Mouse (Mus musculus): ENCODE data around the gene Mt2. TPM values are rescaled to one million over a fixed set of nuclear protein-coding genes. Genes with fewer than 3 reads are reported as not detected.

Mt2 gene
- polyA plus RNA-seq, 1 experiment from 2014 or later = 1,162 TPM

GRCm38 (mm10) chr8:94173848-94174403, 1.5 kb downstream of the Mt2 start:
- ATAC-seq (ENCODE audit: low read depth) = no peak
- H3K27ac ChIP-seq = peak overlapping the region; percentile 99
- H3K36me3 ChIP-seq = no peaks in the 10 kb centered on the region
- no peaks in the 10 kb centered on the region for H3K9me3 ChIP-seq (replicated peaks)
- peak overlapping the region; percentile 93 for H3K4me2 ChIP-seq
- H3K9ac ChIP-seq = peak overlapping the region; percentile 97
- 37% methylated on average over 11 of the region's 11 CpGs for WGBS (ENCODE audit: insufficient replicate concordance)
- H3K4me3 ChIP-seq (replicated peaks) = peak overlapping the region; percentile 88
- no peak for DNase-seq
- H3K27me3 ChIP-seq = peaks cover 11% of the 10 kb centered on the region
- peaks cover 72% of the 10 kb centered on the region for H3K4me1 ChIP-seq (replicated peaks)

- Histone ChIP-seq H3K4me3 (replicated peaks) (peak overlapping the region; percentile 88), H3K36me3 (peaks cover 3% of the 10 kb centered on the region; the same call in 1 of the 2 replicates), H3K4me1 (replicated peaks) (peaks cover 64% of the 10 kb centered on the region), H3K9me3 (replicated peaks) (no peaks in the 10 kb centered on the region), H3K4me2 (peak overlapping the region; percentile 93), H3K27me3 (peaks cover 11% of the 10 kb centered on the region), H3K27ac (peak overlapping the region; percentile 99), H3K9ac (peak overlapping the region; percentile 97)
- ATAC-seq (ENCODE audit: low read depth) (no peak), DNase-seq (no peak)
- 41% methylated on average over 7 of the region's 7 CpGs for WGBS (ENCODE audit: insufficient replicate concordance)
Observed at GRCm38 (mm10) chr8:94174619-94175213, 2.3 kb downstream of the Mt2 start.

- no peak for ATAC-seq (ENCODE audit: low read depth)
- Histone ChIP-seq H3K4me3 (replicated peaks) (peak overlapping the region; percentile 80), H3K9me3 (replicated peaks) (no peaks in the 10 kb centered on the region), H3K36me3 (peaks cover 17% of the 10 kb centered on the region), H3K27ac (peak overlapping the region; percentile 95), H3K9ac (peak overlapping the region; percentile 93), H3K4me1 (replicated peaks) (peaks cover 68% of the 10 kb centered on the region), H3K27me3 (peaks cover 11% of the 10 kb centered on the region), H3K4me2 (peak overlapping the region; percentile 90)
- WGBS (ENCODE audit: insufficient replicate concordance) = 47% methylated on average over 7 of the region's 7 CpGs
- DNase-seq = no peak
Observed at GRCm38 (mm10) chr8:94177716-94178390, 5.4 kb downstream of the Mt2 start.

GRCm38 (mm10) chr8:94178857-94179712, 6.6 kb downstream of the Mt2 start, which contains the start of gene Mt1:
Mt1 (plus strand) TSS chr8:94179082.
- Histone ChIP-seq H3K4me1 (replicated peaks) (peaks cover 76% of the 10 kb centered on the region), H3K36me3 (peaks cover 17% of the 10 kb centered on the region), H3K4me2 (peak within 1 kb of the TSS; percentile 90), H3K27me3 (peaks cover 16% of the 10 kb centered on the region), H3K9me3 (replicated peaks) (no peaks in the 10 kb centered on the region), H3K9ac (peak within 1 kb of the TSS; percentile 93), H3K4me3 (replicated peaks) (peak within 1 kb of the TSS; percentile 80), H3K27ac (peak within 1 kb of the TSS; percentile 95)
- ATAC-seq (ENCODE audit: low read depth) = peak; percentile 91
- under 1% methylated on average over 50 of the region's 50 CpGs for WGBS (ENCODE audit: insufficient replicate concordance)
- DNase-seq = peak; percentile 100

GRCm38 (mm10) chr8:94179713-94180560, 7.5 kb downstream of the Mt2 start:
- Histone ChIP-seq H3K27me3 (peaks cover 21% of the 10 kb centered on the region), H3K36me3 (peaks cover 17% of the 10 kb centered on the region), H3K4me1 (replicated peaks) (peaks cover 76% of the 10 kb centered on the region), H3K9ac (peak overlapping the region; percentile 93), H3K9me3 (replicated peaks) (no peaks in the 10 kb centered on the region), H3K4me2 (peak overlapping the region; percentile 90), H3K4me3 (replicated peaks) (peak overlapping the region; percentile 80), H3K27ac (peak overlapping the region; percentile 95)
- WGBS (ENCODE audit: insufficient replicate concordance) = 4% methylated on average over 25 of the region's 25 CpGs
- ATAC-seq (ENCODE audit: low read depth) = no peak
- peak; percentile 64 for DNase-seq

GRCm38 (mm10) chr8:94180561-94180908, 8.1 kb downstream of the Mt2 start:
- peaks cover 76% of the 10 kb centered on the region for H3K4me1 ChIP-seq (replicated peaks)

GRCm38 (mm10) chr8:94182055-94182929, 9.8 kb downstream of the Mt2 start:
- DNase-seq = no peak
- WGBS (ENCODE audit: insufficient replicate concordance) = 57% methylated on average over 13 of the region's 13 CpGs
- Histone ChIP-seq H3K36me3 (peaks cover 17% of the 10 kb centered on the region), H3K9me3 (replicated peaks) (no peaks in the 10 kb centered on the region), H3K4me3 (replicated peaks) (peak overlapping the region; percentile 80), H3K27ac (peak overlapping the region; percentile 97), H3K9ac (peak overlapping the region; percentile 71), H3K27me3 (peaks cover 26% of the 10 kb centered on the region), H3K4me2 (peak overlapping the region; percentile 90), H3K4me1 (replicated peaks) (peaks cover 86% of the 10 kb centered on the region)
- no peak for ATAC-seq (ENCODE audit: low read depth)

More at GRCm38 (mm10) chr8:94180561-94180908, 8.1 kb downstream of the Mt2 start:
- H3K4me3 ChIP-seq (replicated peaks) = peak overlapping the region; percentile 80
- peak overlapping the region; percentile 93 for H3K9ac ChIP-seq
- H3K36me3 ChIP-seq = peaks cover 17% of the 10 kb centered on the region
- peaks cover 22% of the 10 kb centered on the region for H3K27me3 ChIP-seq
- peak overlapping the region; percentile 95 for H3K27ac ChIP-seq
- ATAC-seq (ENCODE audit: low read depth) (no peak), DNase-seq (no peak)
- H3K4me2 ChIP-seq = peak overlapping the region; percentile 90
- no peaks in the 10 kb centered on the region for H3K9me3 ChIP-seq (replicated peaks)
- 71% methylated on average over 1 of the region's 1 CpGs for WGBS (ENCODE audit: insufficient replicate concordance)

GRCm38 (mm10) chr8:94183117-94183516, 10.7 kb downstream of the Mt2 start:
- Histone ChIP-seq H3K9me3 (replicated peaks) (no peaks in the 10 kb centered on the region), H3K9ac (peak overlapping the region; percentile 75), H3K4me3 (replicated peaks) (peak overlapping the region; percentile 80), H3K27me3 (peaks cover 34% of the 10 kb centered on the region), H3K27ac (peak overlapping the region; percentile 97), H3K36me3 (peaks cover 17% of the 10 kb centered on the region), H3K4me2 (peak overlapping the region; percentile 90), H3K4me1 (replicated peaks) (peaks cover 86% of the 10 kb centered on the region)
- ATAC-seq (ENCODE audit: low read depth) (peak; percentile 63), DNase-seq (peak; percentile 96)
- WGBS (ENCODE audit: insufficient replicate concordance) = under 1% methylated on average over 16 of the region's 16 CpGs

GRCm38 (mm10) chr8:94184357-94184843, 11.9 kb downstream of the Mt2 start:
- H3K4me1 ChIP-seq (replicated peaks) = peaks cover 86% of the 10 kb centered on the region
- peaks cover 45% of the 10 kb centered on the region for H3K27me3 ChIP-seq
- DNase-seq (no peak), ATAC-seq (ENCODE audit: low read depth) (no peak)
- H3K4me3 ChIP-seq (replicated peaks) = peak overlapping the region; percentile 80
- peak overlapping the region; percentile 90 for H3K4me2 ChIP-seq
- peaks cover 17% of the 10 kb centered on the region for H3K36me3 ChIP-seq
- WGBS (ENCODE audit: insufficient replicate concordance) = 40% methylated on average over 12 of the region's 12 CpGs
- H3K9ac ChIP-seq = peak overlapping the region; percentile 75
- no peaks in the 10 kb centered on the region for H3K9me3 ChIP-seq (replicated peaks)
- H3K27ac ChIP-seq = peak overlapping the region; percentile 97

Measured in liver, embryonic 13.5 days (tissue).